Mouse (Mus musculus) right cerebral cortex, adult 2 months (tissue): ENCODE measurements around the gene Rgs1.
A peak's percentile ranks its signal among the peaks of the same experiment; 100 is the strongest.

Experiments used
- DNase-seq, 2 experiments: peaks; one replicate each; pipeline ENCODE4 v3.0.0; 2021 to 2022; ENCODE audit warnings: low spot score in 2 of 2

Rgs1 gene

GRCm38 (mm10) chr1:144197684-144198083, 51.4 kb downstream of the Rgs1 start:
- DNase-seq: peak; percentile 44 to 66
